Mouse (Mus musculus) olfactory bulb, adult 2 months (tissue): Measurements from ENCODE around the gene Ctnnd2.

Experiments used
- CTCF ChIP-seq: fragments of 200-500 bp; IDR thresholded peaks from 2 replicates; pipeline ENCODE4 v1.5.1; 2012; ENCODE audit warnings: low read depth, mild to moderate bottlenecking, low read length, moderate library complexity; ENCODE audit not compliant: insufficient read depth
- POLR2A ChIP-seq: fragments of 200-500 bp; IDR thresholded peaks from 2 replicates; pipeline ENCODE4 v1.6.1; 2012; ENCODE audit warnings: mild to moderate bottlenecking, low read depth, low read length, moderate library complexity; ENCODE audit not compliant: insufficient read depth

DNA sequence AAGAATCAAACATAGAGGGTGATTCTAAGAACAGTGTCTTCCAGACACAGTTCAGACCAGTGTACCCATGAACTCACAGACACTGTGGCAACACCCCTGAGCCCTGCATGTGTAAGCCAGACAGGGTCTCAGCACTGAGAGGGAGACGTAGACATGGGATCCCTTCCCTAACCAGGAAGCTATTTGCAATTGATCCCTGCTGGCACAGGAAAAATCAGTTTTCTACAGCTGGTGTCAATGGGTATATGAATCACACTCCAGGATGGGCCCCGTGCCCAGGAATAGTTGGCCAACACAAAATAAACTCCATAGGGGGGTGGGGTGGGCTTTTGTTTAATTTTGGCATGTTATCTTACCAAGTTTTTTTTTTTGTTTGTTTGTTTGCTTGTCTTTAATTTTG lies 895.7 kb downstream of the Ctnnd2 start:
- no peak for TF ChIP-seq CTCF
- TF ChIP-seq POLR2A: no peak
